Mouse (Mus musculus): ENCODE measurements around the gene Proser2. TPM values are rescaled to one million over a fixed set of nuclear protein-coding genes. Genes with fewer than 3 reads are reported as not detected.

Proser2 gene
- total RNA-seq, 2 experiments from 2014 or later, result 19.6 to 28.0 TPM

DNA sequence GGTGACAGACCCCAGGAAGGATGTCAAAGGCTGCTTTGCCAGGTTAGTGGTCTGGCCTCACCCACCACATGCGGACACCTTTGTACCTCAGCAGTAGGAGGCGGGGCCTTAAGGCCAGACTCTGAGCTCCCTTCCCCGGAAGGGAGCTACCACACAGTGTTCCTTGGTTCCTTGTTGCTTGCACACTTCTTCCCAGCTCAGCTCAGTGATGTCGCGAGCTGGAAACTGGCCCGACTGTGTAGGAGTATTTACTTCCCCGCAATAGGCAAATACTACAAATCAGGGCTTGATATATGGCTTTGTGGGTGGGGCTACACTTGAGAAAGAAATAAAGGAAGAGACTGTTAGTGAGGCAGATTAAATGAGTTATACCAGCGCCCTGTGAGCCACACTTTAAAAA, 48.9 kb downstream of the Proser2 start:
- intact Hi-C loops (cut with DNase I), result no loop called here
- no peak for DNase-seq

DNA sequence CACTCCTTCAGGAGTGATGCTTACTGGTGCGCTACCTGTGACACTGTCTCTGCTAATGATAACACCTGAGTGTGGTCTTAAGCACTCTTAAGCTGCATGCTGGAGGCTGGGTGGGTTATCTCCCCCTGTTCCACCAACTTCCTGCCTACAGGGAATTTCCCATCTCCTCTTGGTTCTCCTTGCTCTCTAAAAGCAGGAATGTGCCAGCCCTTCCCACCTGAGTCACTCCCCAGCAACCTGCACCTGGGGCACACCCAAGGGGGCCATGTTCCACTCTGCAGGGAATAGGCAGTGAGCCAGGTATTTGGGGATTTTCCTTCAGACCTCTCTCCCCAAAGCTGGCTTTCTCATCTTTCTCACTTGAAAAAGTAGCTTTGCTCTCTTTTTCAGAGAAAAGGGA, 50.0 kb downstream of the Proser2 start:
- no peak for DNase-seq
- intact Hi-C loops (cut with DNase I), result no loop called here

DNA sequence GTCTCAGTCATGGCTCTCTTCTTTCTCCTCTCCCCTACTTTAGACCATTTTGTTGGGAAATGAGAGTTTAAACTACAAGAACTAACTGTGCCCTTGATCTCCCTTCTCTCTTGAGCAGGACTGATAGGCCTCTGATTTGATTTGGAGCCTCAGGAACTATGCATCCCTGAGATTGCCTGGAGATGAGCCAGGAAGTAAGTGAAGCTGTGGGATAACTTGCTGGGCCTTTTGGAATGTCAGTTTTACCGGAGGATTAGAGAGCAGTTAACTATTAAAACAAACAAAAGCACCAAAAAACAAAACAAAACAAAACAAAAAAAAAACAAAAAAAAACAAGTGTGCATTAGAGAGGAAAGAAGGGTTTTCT, 54.5 kb downstream of the Proser2 start:
- no peak for DNase-seq
- intact Hi-C loops (cut with DNase I), result no loop called here

DNA sequence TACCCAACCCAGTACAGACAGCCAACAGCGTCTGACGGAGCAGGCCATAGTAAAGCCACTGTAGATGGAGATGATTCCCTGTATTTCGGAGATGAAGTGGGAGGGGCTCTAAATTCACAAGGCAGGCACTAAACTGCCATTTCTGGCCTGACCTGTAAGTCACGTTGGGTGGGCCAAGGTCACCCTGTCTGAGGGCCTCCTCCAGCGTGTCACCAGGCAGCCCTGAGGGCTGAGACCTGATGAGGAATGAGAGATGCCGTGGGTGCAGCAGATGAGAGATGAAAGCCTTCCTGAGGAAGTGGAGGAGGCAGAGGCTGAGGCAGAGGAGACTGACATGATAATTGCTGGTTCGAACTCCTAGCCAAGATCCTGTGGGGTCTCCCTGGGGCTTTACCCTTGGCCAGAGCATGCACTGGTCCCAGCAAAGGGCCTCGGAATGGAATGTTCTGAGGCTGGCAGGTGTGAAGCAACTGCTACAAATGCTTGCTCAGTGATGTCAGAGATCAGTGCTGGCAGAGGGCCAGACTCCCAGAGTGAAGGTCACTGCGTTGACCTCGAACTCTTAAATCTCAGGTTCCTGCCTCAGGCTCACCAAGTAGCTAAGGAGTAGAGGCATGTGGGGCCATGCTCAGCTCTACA, 55.0 kb downstream of the Proser2 start:
- peak; percentile 31 to 45 for DNase-seq
- intact Hi-C loops (cut with DNase I), result no loop called here

DNA sequence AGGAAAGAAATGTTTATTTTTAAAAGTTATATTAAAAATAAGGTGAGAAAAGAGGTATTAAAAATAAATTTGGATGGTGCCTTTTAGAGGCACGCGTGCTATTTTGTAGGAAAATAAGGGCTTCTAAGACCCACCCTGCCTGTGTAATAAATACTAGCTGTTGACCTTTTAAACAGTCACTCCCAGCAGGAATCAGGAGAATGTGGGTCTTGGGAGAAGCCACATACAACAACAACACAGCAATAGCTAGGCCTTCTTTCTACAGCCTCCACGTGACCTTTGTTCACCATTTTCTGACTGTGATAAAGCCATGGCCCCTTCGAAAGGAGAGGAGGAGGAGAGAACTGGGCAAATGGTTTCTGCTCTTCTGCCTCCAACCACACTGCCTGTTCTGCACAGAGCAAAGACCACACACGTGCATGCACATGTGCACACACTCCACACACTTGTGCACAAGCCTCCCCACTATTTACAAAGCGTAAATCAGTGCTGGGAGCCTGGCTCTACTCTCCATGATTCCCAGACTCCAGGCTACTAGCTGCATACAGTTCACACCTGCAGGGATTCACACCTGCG, 57.2 kb downstream of the Proser2 start:
- intact Hi-C loops (cut with DNase I), result no loop called here
- no peak for DNase-seq

DNA sequence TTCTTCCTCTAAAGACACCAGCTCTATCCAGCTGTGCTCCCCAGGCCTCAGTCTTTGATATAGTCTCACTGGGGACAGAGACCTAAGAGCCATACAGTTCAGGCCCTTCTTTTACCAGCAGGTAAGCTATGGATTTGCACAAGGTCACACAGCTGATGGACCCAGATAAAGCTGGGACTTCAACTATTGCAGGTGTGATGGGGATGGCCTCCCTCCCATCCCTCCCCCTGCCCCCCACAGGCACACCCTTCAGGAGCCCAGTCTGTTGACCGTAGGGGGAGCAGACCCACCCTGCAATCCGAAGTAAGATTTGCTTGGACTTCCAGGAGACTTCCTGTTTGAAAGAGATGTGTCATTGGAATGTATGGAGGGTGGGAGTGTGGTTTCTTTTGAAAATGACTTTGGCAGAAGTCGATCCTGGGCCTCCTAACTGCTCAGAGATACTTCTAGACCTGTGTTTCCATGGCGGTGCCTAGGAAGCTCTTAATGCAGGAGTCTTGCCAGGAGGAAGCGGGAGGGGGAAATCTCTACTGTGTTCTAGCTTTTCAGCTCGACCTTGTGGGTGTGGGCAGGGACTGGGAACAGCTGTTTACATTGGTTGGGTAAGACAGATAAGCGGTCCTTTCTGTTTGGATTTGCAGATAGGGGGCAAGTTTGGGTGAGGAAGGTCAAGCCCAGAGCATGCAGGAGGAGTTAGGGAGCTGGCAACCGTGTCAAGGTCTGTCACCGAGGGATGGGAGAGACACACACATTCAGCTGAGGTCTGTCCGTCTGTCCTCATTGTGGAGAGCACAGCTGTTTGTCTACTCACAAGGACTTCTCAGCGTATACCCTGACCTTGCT, 58.2 kb downstream of the Proser2 start:
- intact Hi-C loops (cut with DNase I), result no loop called here
- DNase-seq, result peak; percentile 16 to 18

DNA sequence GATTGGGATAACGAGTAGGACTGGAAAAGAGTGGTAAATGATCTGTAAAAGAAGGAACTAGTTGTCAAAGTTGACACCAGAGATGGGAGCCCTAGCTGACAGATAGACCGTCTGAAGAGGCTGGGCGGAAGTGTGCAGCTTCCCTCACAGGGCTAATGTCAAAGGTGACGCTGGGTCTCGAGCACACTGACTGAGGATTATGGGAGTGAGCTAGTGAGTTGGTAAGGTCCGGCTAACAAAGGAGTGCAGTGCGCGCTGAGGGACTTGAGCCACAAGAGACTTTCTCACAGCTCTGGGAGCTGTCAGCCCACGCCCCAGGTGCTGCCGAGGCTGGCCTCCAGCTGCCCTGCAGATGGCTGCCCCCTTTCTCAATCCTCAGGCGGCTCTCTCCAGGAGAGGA, 59.1 kb downstream of the Proser2 start:
- intact Hi-C loops (cut with DNase I), result no loop called here
- DNase-seq, result no peak

DNA sequence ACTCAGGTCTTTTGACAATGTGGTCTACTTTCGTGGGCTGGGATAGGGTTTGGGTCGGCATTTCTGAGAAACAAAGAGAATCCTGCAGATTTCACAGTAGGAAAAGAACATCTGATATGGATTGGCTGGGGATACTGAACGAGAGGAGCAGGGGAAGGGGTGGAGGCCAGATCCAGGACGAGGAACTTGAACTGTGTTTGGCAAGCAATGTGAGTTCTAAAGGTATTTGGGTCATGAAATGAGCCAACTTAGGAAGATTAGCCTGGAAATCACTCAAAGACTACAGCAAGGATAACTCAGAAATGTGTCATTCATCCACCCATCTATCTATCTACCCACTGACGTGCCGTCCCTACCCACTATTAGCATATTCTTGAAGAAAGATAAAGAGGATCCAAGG, 62.7 kb downstream of the Proser2 start:
- intact Hi-C loops (cut with DNase I), result no loop called here
- no peak for DNase-seq

DNA sequence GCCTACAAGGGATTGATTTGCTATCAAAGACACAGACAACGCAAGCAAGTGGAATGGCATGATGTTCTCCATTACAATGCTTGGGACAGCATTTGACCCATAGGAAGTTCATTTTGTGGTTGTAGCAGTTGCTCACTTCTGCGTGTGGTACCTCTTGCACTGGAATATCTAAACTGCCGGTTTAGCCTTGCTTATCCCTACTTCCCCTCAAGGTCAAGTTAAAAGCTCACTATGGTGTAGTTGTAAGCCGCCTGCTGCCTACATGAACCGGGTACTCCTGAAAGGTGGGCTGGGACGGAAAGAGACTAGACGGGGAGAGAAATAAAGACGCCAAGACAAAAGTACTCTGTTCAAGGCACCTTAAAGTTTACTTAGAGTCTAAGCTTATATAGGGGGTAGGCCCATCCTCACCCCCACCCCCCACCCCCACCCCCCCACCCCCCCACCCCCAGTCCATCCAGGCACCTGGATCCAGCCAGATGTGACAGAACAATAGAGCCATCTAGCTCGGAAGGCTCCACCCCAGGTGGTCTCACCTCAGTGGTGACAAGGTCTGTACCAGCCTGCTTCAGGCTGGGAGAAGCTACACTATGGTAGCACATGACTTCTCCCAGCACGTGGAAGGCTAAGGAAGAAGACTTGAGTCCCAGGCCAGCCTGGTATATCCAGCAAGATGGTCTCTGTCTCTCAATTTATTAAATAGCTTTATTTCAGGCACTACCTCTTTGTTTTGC, 69.8 kb downstream of the Proser2 start:
- intact Hi-C loops (cut with DNase I), result no loop called here
- DNase-seq, result no peak

DNA sequence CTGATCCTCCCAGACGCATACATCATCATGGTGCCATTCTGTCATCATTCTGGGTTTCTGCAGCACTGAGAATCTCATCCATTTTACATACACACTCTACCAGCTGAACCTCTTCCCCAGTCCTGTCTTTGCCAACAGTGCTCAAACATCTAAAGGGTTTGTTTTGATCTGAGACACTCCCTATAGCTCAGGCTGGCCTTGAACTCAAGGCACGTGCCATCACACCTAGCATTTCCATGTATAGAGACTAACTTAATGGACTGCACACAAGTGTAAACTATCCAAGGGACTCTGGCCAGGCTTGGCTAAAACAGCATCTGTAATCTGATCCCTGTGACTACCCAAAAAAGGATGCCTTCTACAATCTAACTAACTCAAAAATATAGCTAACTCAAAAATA, 70.7 kb downstream of the Proser2 start:
- intact Hi-C loops (cut with DNase I), result no loop called here
- no peak for DNase-seq

DNA sequence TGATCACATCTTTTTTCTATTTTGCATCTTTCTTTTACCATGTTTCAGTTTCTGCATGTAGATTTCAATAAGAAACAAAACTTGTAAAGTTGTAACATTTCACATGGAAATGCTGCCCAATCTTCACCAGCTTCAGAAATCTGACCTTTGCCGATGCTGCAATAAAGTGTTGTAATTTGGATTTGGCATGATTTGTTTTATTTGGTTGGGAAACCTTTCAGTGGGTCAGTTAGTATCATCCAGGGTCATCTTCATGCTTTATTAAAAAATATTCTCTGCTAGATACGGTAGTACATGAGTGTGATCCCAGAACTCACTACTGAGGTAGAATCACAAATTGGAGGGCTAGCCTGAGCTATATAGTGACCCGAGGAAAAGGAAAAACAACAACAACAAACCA, 73.5 kb downstream of the Proser2 start:
- no peak for DNase-seq
- intact Hi-C loops (cut with DNase I), result no loop called here

DNA sequence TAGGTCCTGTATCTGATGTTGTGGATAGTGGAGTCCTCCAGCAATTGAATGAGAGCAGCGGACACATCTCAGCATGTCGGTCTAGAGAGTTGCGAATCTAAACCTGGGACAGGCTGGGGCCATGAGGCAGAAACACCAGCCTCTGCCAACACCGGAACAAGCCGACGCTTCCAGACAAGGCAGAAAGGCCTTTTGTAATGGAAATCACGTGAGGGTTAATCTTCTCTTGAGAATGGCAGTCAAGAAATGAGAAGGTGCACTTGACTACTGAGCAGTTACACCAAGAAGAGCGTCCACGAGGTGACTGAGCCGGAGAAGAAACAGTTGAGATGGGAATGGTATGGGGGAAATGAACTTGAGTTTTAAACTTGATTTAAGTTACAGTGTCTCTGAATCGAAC, 74.5 kb downstream of the Proser2 start:
- no peak for DNase-seq
- intact Hi-C loops (cut with DNase I), result no loop called here

DNA sequence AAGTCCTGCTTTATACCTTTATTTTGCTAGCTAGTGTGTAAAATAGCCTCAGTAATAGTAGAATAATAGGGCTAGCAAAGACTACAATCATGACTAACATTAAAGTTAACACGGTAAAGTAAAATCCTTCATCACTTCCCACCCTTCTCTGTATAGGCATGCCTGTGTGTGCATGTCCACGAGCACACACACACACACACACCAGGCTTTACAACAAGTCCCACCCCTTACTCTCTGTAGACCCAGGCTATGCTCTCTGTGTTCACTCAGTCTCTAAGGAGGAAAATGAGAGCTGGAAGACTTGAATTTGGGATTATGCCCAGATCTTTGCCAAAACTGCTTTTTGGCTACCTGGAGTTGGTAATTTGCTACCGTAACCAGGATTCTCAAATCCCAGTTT, 81.0 kb downstream of the Proser2 start:
- intact Hi-C loops (cut with DNase I), result no loop called here
- no peak for DNase-seq

DNA sequence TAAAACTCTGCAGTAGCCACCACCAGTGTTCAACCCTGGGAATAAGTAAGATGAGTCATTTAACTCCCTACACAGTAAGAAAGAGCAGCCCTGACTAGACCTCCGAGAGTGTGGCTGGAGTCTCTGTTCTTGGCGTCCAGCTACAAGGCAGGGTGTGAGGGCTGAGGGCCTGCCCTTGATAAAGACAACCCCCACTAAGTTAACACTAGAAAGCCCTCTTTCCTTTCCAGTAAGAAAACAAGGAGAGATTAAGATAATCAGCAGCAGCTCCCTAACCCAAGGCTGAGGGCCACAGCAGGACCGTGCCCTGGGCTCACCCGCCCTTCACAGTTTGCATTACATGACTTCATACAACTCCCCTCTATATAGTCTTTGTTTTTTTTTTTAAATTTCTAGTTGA, 81.4 kb downstream of the Proser2 start:
- intact Hi-C loops (cut with DNase I), result no loop called here
- DNase-seq, result no peak

Other genes with a start within 250 kb of the Proser2 start
- 10 to 100 TPM; 19.8 to 21.1 TPM for gene Sec61a2, start 234.8 kb downstream of the Proser2 start, total RNA-seq (2021)
- gene Dhtkd1, start 187.4 kb downstream of the Proser2 start, total RNA-seq (2021), result 1 to 10 TPM; 1.9 to 5.7 TPM
- gene Upf2, start 178.7 kb downstream of the Proser2 start, total RNA-seq (2021), result 10 to 100 TPM; 12.6 to 13.4 TPM
- 10 to 100 TPM; 16.3 to 17.0 TPM for gene Echdc3, start 82.8 kb upstream of the Proser2 start, total RNA-seq (2021)
- gene Usp6nl, start 192.5 kb upstream of the Proser2 start, total RNA-seq (2021), result 1 to 10 TPM; 8.5 to 9.1 TPM

Data from heart, postnatal 14 days (tissue).